ENCODE assay signal across 24 mouse cellular contexts in genomic region chr9:121633306-121633705, GRCm38 (mm10). TPM values are rescaled to one million over a fixed set of nuclear protein-coding genes. Genes with fewer than 3 reads are reported as not detected.
DNase-seq lines count a peak whose midpoint lies in the region; ATAC-seq and TF ChIP-seq lines count a peak whose summit lies in the region.
"Had no signal": no experiment of that assay in that cellular context is flagged by ENCODE, and none has a peak within 500 bp of the region (broad histone marks: within the 10 kb centered on the region; RNA-seq: fewer than 3 reads in every experiment).

No protein-coding gene starts in this region.

- H3K4me2 ChIP-seq in forebrain, embryonic 12.5 days: no peak overlapping the region
- H3K4me2 ChIP-seq in forebrain, embryonic 16.5 days (ENCODE audit: low read length): no peak overlapping the region
- no peak overlapping the region for H3K4me2 ChIP-seq in intestine, embryonic 16.5 days (ENCODE audit: low read depth, low read length)
- no peak overlapping the region for H3K4me2 ChIP-seq in intestine, embryonic 15.5 days (replicated peaks)
- H3K4me2 ChIP-seq in midbrain, embryonic 11.5 days: no peak overlapping the region
- H3K4me2 ChIP-seq in midbrain, embryonic 13.5 days (replicated peaks): no peak overlapping the region
- H3K4me2 ChIP-seq: heart, embryonic 13.5 days; hindbrain, embryonic 12.5 days; hindbrain, embryonic 15.5 days had no signal

- no peak for TF ChIP-seq POLR2A in small intestine, adult 2 months (IDR thresholded peaks at IDR 0.05; ENCODE audit: low read depth, low read length)

- peak; percentile 49 for DNase-seq in midbrain, embryonic 11.5 days (ENCODE audit: low spot score, missing footprints)
- DNase-seq: adrenal gland, adult 2 months; adrenal gland, postnatal 14 days; cerebellum, adult 11 months; cerebellum, adult 2 months; cerebellum, adult 9-11 months; cerebellum, postnatal 25 days; gastrocnemius, postnatal 25 days; heart, adult 2 months had no signal

- ATAC-seq in forebrain, embryonic 12.5 days (ENCODE audit: low FRiP score): no peak
- no peak for ATAC-seq in forebrain, embryonic 16.5 days
- ATAC-seq in intestine, embryonic 16.5 days: peak; percentile 48
- no peak for ATAC-seq in intestine, embryonic 15.5 days
- no peak for ATAC-seq in midbrain, embryonic 11.5 days (ENCODE audit: low FRiP score)
- ATAC-seq in midbrain, embryonic 13.5 days: no peak
- ATAC-seq: CD4-positive, CD25-positive, alpha-beta regulatory T cell, adult 4 months; forebrain, embryonic 14.5 days had no signal

- H3K9ac ChIP-seq in forebrain, embryonic 12.5 days: 0 out of 2 replicates have a peak overlapping the region, but pooled peaks have one; percentile 7
- no peak overlapping the region for H3K9ac ChIP-seq in forebrain, embryonic 16.5 days (replicated peaks; ENCODE audit: low read depth, low read length)
- no peak overlapping the region for H3K9ac ChIP-seq in intestine, embryonic 16.5 days (ENCODE audit: low read depth, low read length)
- no peak overlapping the region for H3K9ac ChIP-seq in intestine, embryonic 15.5 days
- H3K9ac ChIP-seq in midbrain, embryonic 11.5 days (ENCODE audit: low read length): no peak overlapping the region
- no peak overlapping the region for H3K9ac ChIP-seq in midbrain, embryonic 13.5 days (replicated peaks)
- H3K9ac ChIP-seq: hindbrain, embryonic 12.5 days; hindbrain, embryonic 15.5 days had no signal

- no peak overlapping the region for H3K27ac ChIP-seq in forebrain, embryonic 12.5 days
- no peak overlapping the region for H3K27ac ChIP-seq in forebrain, embryonic 16.5 days (ENCODE audit: low read length)
- H3K27ac ChIP-seq in intestine, embryonic 16.5 days (ENCODE audit: low read length): no peak overlapping the region
- no peak overlapping the region for H3K27ac ChIP-seq in intestine, embryonic 15.5 days
- no peak overlapping the region for H3K27ac ChIP-seq in midbrain, embryonic 11.5 days (ENCODE audit: low read depth, low read length)
- H3K27ac ChIP-seq in midbrain, embryonic 13.5 days: no peak overlapping the region
- peak overlapping the region; percentile 58 for H3K27ac ChIP-seq in small intestine, adult 2 months (ENCODE audit: insufficient read depth, low read depth, low read length)
- H3K27ac ChIP-seq: forebrain, embryonic 10.5 days; heart, adult 2 months; heart, embryonic 10.5 days; heart, embryonic 13.5 days; hindbrain, embryonic 12.5 days; hindbrain, embryonic 15.5 days had no signal

- no peaks in the 10 kb centered on the region for H3K4me1 ChIP-seq in forebrain, embryonic 12.5 days
- no peaks in the 10 kb centered on the region for H3K4me1 ChIP-seq in forebrain, embryonic 16.5 days (replicated peaks; ENCODE audit: control insufficient read depth, insufficient read depth, low read length)
- peaks cover 10% of the 10 kb centered on the region for H3K4me1 ChIP-seq in intestine, embryonic 16.5 days (ENCODE audit: control insufficient read depth, insufficient read depth, low read length)
- H3K4me1 ChIP-seq in intestine, embryonic 15.5 days (replicated peaks): 0 out of 2 replicates have a peak, but pooled peaks cover 4% of the 10 kb centered on the region
- H3K4me1 ChIP-seq in midbrain, embryonic 11.5 days (ENCODE audit: control insufficient read depth, insufficient read depth, low read length): no peaks in the 10 kb centered on the region
- no peaks in the 10 kb centered on the region for H3K4me1 ChIP-seq in midbrain, embryonic 13.5 days (replicated peaks)
- H3K4me1 ChIP-seq in small intestine, adult 2 months (ENCODE audit: control insufficient read depth, insufficient read depth, insufficient read length, low read length): peaks cover 47% of the 10 kb centered on the region
- H3K4me1 ChIP-seq: forebrain, embryonic 10.5 days; hindbrain, embryonic 12.5 days; hindbrain, embryonic 15.5 days had no signal

- no peak overlapping the region for H3K4me3 ChIP-seq in forebrain, embryonic 12.5 days (replicated peaks)
- no peak overlapping the region for H3K4me3 ChIP-seq in forebrain, embryonic 16.5 days (replicated peaks; ENCODE audit: low read length)
- H3K4me3 ChIP-seq in intestine, embryonic 16.5 days (ENCODE audit: low read length): no peak overlapping the region
- no peak overlapping the region for H3K4me3 ChIP-seq in intestine, embryonic 15.5 days (replicated peaks)
- H3K4me3 ChIP-seq in midbrain, embryonic 11.5 days (ENCODE audit: low read depth, low read length): no peak overlapping the region
- no peak overlapping the region for H3K4me3 ChIP-seq in midbrain, embryonic 13.5 days (replicated peaks)
- H3K4me3 ChIP-seq in small intestine, adult 2 months (ENCODE audit: low read depth, low read length): no peak overlapping the region
- H3K4me3 ChIP-seq: forebrain, embryonic 10.5 days; heart, adult 2 months; heart, embryonic 10.5 days; heart, embryonic 13.5 days; hindbrain, embryonic 12.5 days; hindbrain, embryonic 15.5 days had no signal

- no peaks in the 10 kb centered on the region for H3K36me3 ChIP-seq in forebrain, embryonic 12.5 days (replicated peaks)
- H3K36me3 ChIP-seq in forebrain, embryonic 16.5 days (ENCODE audit: control insufficient read depth, insufficient read depth): no peaks in the 10 kb centered on the region
- H3K36me3 ChIP-seq in intestine, embryonic 16.5 days (ENCODE audit: control insufficient read depth, insufficient read depth, low read length): no peaks in the 10 kb centered on the region
- no peaks in the 10 kb centered on the region for H3K36me3 ChIP-seq in intestine, embryonic 15.5 days
- no peaks in the 10 kb centered on the region for H3K36me3 ChIP-seq in midbrain, embryonic 11.5 days (ENCODE audit: control insufficient read depth, insufficient read depth, low read length)
- no peaks in the 10 kb centered on the region for H3K36me3 ChIP-seq in midbrain, embryonic 13.5 days
- H3K36me3 ChIP-seq in small intestine, adult 2 months (ENCODE audit: control insufficient read depth, insufficient read depth, low read length): no peaks in the 10 kb centered on the region
- H3K36me3 ChIP-seq: forebrain, embryonic 10.5 days; heart, embryonic 10.5 days; heart, embryonic 13.5 days; hindbrain, embryonic 12.5 days; hindbrain, embryonic 15.5 days had no signal

- H3K9me3 ChIP-seq in forebrain, embryonic 12.5 days: no peaks in the 10 kb centered on the region
- no peaks in the 10 kb centered on the region for H3K9me3 ChIP-seq in forebrain, embryonic 16.5 days (ENCODE audit: control insufficient read depth, low read length)
- no peaks in the 10 kb centered on the region for H3K9me3 ChIP-seq in intestine, embryonic 16.5 days (ENCODE audit: control insufficient read depth, low read length)
- H3K9me3 ChIP-seq in intestine, embryonic 15.5 days: no peaks in the 10 kb centered on the region
- no peaks in the 10 kb centered on the region for H3K9me3 ChIP-seq in midbrain, embryonic 11.5 days (ENCODE audit: control insufficient read depth, low read length)
- H3K9me3 ChIP-seq in midbrain, embryonic 13.5 days: no peaks in the 10 kb centered on the region
- H3K9me3 ChIP-seq: forebrain, embryonic 10.5 days; heart, embryonic 10.5 days; heart, embryonic 13.5 days; hindbrain, embryonic 12.5 days; hindbrain, embryonic 15.5 days had no signal

- WGBS in forebrain, embryonic 12.5 days: 81% methylated on average over 6 of the region's 6 CpGs
- WGBS in forebrain, embryonic 16.5 days: 84% methylated on average over 6 of the region's 6 CpGs
- WGBS in intestine, embryonic 16.5 days: 59% methylated on average over 6 of the region's 6 CpGs
- WGBS in intestine, embryonic 15.5 days: 66% methylated on average over 6 of the region's 6 CpGs
- 82% methylated on average over 6 of the region's 6 CpGs for WGBS in midbrain, embryonic 11.5 days
- WGBS in midbrain, embryonic 13.5 days: 90% methylated on average over 6 of the region's 6 CpGs
- WGBS in small intestine, adult 2 months: 22% methylated on average over 6 of the region's 6 CpGs

- TF ChIP-seq CTCF in small intestine, adult 2 months (IDR thresholded peaks at IDR 0.05; ENCODE audit: extremely low read depth, insufficient read length, insufficient replicate concordance, low read depth, low read length): no peak

- H3K27me3 ChIP-seq in forebrain, embryonic 12.5 days: peaks cover 8% of the 10 kb centered on the region
- no peaks in the 10 kb centered on the region for H3K27me3 ChIP-seq in forebrain, embryonic 16.5 days (replicated peaks; ENCODE audit: control insufficient read depth, insufficient read depth, low read length)
- no peaks in the 10 kb centered on the region for H3K27me3 ChIP-seq in intestine, embryonic 16.5 days (replicated peaks; ENCODE audit: control insufficient read depth, insufficient read depth, low read length)
- H3K27me3 ChIP-seq in intestine, embryonic 15.5 days (replicated peaks): no peaks in the 10 kb centered on the region
- H3K27me3 ChIP-seq in midbrain, embryonic 11.5 days (ENCODE audit: control insufficient read depth, insufficient read depth, low read length): no peaks in the 10 kb centered on the region
- H3K27me3 ChIP-seq in midbrain, embryonic 13.5 days: 0 out of 2 replicates have a peak, but pooled peaks cover 8% of the 10 kb centered on the region
- H3K27me3 ChIP-seq in small intestine, adult 2 months (ENCODE audit: control insufficient read depth, insufficient read depth, low read length): no peaks in the 10 kb centered on the region
- H3K27me3 ChIP-seq: hindbrain, embryonic 15.5 days had no signal

RNA-seq across cellular contexts. Expression of gene Lyzl4, which starts 8.6 kb away (rescaled TPM):
- not detected in 2 replicates for polyA plus RNA-seq in forebrain, embryonic 12.5 days (2016; fragmentation: Nextera tagmentation; extraction: Ambion mirVana)
- polyA plus RNA-seq in forebrain, embryonic 16.5 days (2015; fragmentation: Nextera tagmentation; extraction: Ambion mirVana): not detected in 2 replicates
- not detected in 2 replicates for polyA plus RNA-seq in intestine, embryonic 16.5 days (2015; fragmentation: Nextera tagmentation; extraction: Ambion mirVana)
- not detected in 2 replicates for polyA plus RNA-seq in intestine, embryonic 15.5 days (2015; fragmentation: Nextera tagmentation; extraction: Ambion mirVana)
- polyA plus RNA-seq in midbrain, embryonic 11.5 days (2014; fragmentation: Nextera tagmentation; extraction: Ambion mirVana): 0.22 TPM in 1 of 2 replicates, not detected in the other
- 0.24 TPM in 1 of 2 replicates, not detected in the other for polyA plus RNA-seq in midbrain, embryonic 13.5 days (2015; fragmentation: Nextera tagmentation; extraction: Ambion mirVana)
- polyA plus RNA-seq in small intestine, adult 2 months (2012; rRNA removed): 0.32 TPM in 1 of 2 replicates, not detected in the other
- polyA plus RNA-seq: C2C12; CD4-positive, CD25-positive, alpha-beta regulatory T cell, adult 4 months; forebrain, embryonic 10.5 days; heart, embryonic 10.5 days; heart, embryonic 13.5 days; hindbrain, embryonic 12.5 days; intestine, embryonic 14.5 days had no signal

RNA-seq across cellular contexts. Expression of gene Vipr1, which starts 9.2 kb away (rescaled TPM):
- polyA plus RNA-seq in forebrain, embryonic 12.5 days (2016; fragmentation: Nextera tagmentation; extraction: Ambion mirVana): 0.50 and 1.7 TPM in 2 replicates
- 0.65 and 1.1 TPM in 2 replicates for polyA plus RNA-seq in forebrain, embryonic 16.5 days (2015; fragmentation: Nextera tagmentation; extraction: Ambion mirVana)
- 6.8 and 8.9 TPM in 2 replicates for polyA plus RNA-seq in intestine, embryonic 16.5 days (2015; fragmentation: Nextera tagmentation; extraction: Ambion mirVana)
- 6.1 and 7.0 TPM in 2 replicates for polyA plus RNA-seq in intestine, embryonic 15.5 days (2015; fragmentation: Nextera tagmentation; extraction: Ambion mirVana)
- polyA plus RNA-seq in midbrain, embryonic 11.5 days (2014; fragmentation: Nextera tagmentation; extraction: Ambion mirVana): 0.41 and 0.44 TPM in 2 replicates
- 0.43 and 0.48 TPM in 2 replicates for polyA plus RNA-seq in midbrain, embryonic 13.5 days (2015; fragmentation: Nextera tagmentation; extraction: Ambion mirVana)
- 43.5 and 171 TPM in 2 replicates for polyA plus RNA-seq in small intestine, adult 2 months (2012; rRNA removed)
